9 mouse cellular contexts compared by ENCODE assay signal in the genomic region with DNA sequence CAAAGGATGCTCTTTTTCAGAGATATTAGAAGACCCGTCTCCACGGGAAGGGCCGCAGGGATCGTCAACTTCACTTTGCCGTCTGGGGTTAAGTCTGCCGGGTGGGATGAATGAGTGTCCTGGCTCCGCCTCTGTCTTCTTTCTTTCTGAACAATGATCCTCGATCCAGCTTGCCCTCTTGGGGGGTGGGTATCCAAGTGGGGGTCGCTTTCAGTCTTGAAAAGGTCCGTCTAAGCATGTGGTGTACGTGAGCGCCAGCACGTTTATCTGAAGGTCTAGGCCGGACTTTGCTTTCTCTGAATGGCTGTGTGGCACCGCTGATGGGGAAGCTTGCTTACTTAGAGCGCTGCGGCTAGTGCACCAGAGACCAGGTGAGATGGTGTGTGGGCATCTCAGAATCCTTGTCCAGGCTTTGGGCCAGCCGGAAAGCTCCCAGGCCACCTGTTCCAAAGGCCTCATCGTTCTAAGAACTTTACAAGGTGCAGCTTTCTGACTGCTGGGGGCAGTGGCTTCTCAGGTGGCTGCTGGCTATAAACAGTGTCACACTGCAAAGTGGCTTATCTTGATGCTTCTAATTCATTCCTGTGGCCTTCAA. TPM values are rescaled to one million over a fixed set of nuclear protein-coding genes. Genes with fewer than 3 reads are reported as not detected.
DNase-seq lines count a peak whose midpoint lies in the region; ATAC-seq lines count a peak whose summit lies in the region.
"Had no signal": no experiment of that assay in that cellular context is flagged by ENCODE, and none has a peak within 500 bp of the region (broad histone marks: within the 10 kb centered on the region; RNA-seq: fewer than 3 reads in every experiment).

No protein-coding gene starts in this region.

- ATAC-seq in heart, embryonic 13.5 days (ENCODE audit: extremely low read depth, insufficient number of reproducible peaks, low FRiP score, low TSS enrichment) = no peak
- no peak for ATAC-seq in embryonic facial prominence, embryonic 11.5 days (replicated peaks; ENCODE audit: insufficient number of reproducible peaks, low FRiP score, low TSS enrichment, low read depth)
- no peak for ATAC-seq in hindbrain, embryonic 15.5 days (ENCODE audit: low FRiP score, low read depth)
- no peak for ATAC-seq in neural tube, embryonic 11.5 days (ENCODE audit: insufficient read depth, low FRiP score, low TSS enrichment)

- WGBS in heart, embryonic 13.5 days = 72% methylated on average over 19 of the region's 19 CpGs
- 48% methylated on average over 19 of the region's 19 CpGs for WGBS in embryonic facial prominence, embryonic 11.5 days
- WGBS in hindbrain, embryonic 15.5 days = 23% methylated on average over 19 of the region's 19 CpGs
- 32% methylated on average over 19 of the region's 19 CpGs for WGBS in neural tube, embryonic 11.5 days

- H3K27ac ChIP-seq in heart, embryonic 13.5 days (replicated peaks) = no peak overlapping the region
- no peak overlapping the region for H3K27ac ChIP-seq in embryonic facial prominence, embryonic 11.5 days (replicated peaks; ENCODE audit: low read depth, low read length)
- H3K27ac ChIP-seq in hindbrain, embryonic 15.5 days (replicated peaks) = 0 out of 2 replicates have a peak overlapping the region, but pooled peaks have one; percentile 46
- 0 out of 2 replicates have a peak overlapping the region, but pooled peaks have one; percentile 53 for H3K27ac ChIP-seq in neural tube, embryonic 11.5 days (ENCODE audit: low read depth, low read length)
- H3K27ac ChIP-seq: limb, embryonic 15.5 days had no signal

- no peaks in the 10 kb centered on the region for H3K36me3 ChIP-seq in heart, embryonic 13.5 days
- no peaks in the 10 kb centered on the region for H3K36me3 ChIP-seq in embryonic facial prominence, embryonic 11.5 days (replicated peaks; ENCODE audit: control insufficient read depth, insufficient read depth, low read depth, low read length)
- H3K36me3 ChIP-seq in hindbrain, embryonic 15.5 days = no peaks in the 10 kb centered on the region
- H3K36me3 ChIP-seq in neural tube, embryonic 11.5 days (ENCODE audit: control insufficient read depth, insufficient read depth, low read length) = no peaks in the 10 kb centered on the region
- H3K36me3 ChIP-seq: limb, embryonic 15.5 days had no signal

- DNase-seq in heart, postnatal 25 days (ENCODE audit: low spot score) = no peak
- no peak for DNase-seq in embryonic facial prominence, embryonic 11.5 days (ENCODE audit: low spot score)
- peak; percentile 60 for DNase-seq in neural tube, embryonic 11.5 days (ENCODE audit: low spot score)
- no peak for DNase-seq in ovary, postnatal 10 days (ENCODE audit: low spot score)
- DNase-seq in layer of hippocampus, adult 11-12 months (ENCODE audit: low spot score) = no peak
- DNase-seq in thymus, postnatal 10 days (ENCODE audit: low spot score in 2 of 2) = no peak

- H3K9me3 ChIP-seq in heart, embryonic 13.5 days = no peaks in the 10 kb centered on the region
- H3K9me3 ChIP-seq in embryonic facial prominence, embryonic 11.5 days (replicated peaks; ENCODE audit: control insufficient read depth, low read length) = no peaks in the 10 kb centered on the region
- H3K9me3 ChIP-seq in hindbrain, embryonic 15.5 days = no peaks in the 10 kb centered on the region
- H3K9me3 ChIP-seq in neural tube, embryonic 11.5 days (ENCODE audit: control insufficient read depth, low read length) = no peaks in the 10 kb centered on the region
- H3K9me3 ChIP-seq: limb, embryonic 15.5 days had no signal

- peaks cover 56% of the 10 kb centered on the region for H3K4me1 ChIP-seq in heart, embryonic 13.5 days
- H3K4me1 ChIP-seq in embryonic facial prominence, embryonic 11.5 days (ENCODE audit: control insufficient read depth, insufficient read depth, low read length) = peaks cover 5% of the 10 kb centered on the region
- H3K4me1 ChIP-seq in hindbrain, embryonic 15.5 days (replicated peaks) = peaks cover 59% of the 10 kb centered on the region
- H3K4me1 ChIP-seq in neural tube, embryonic 11.5 days (ENCODE audit: control insufficient read depth, insufficient read depth, low read length) = peaks cover 49% of the 10 kb centered on the region

- H3K9ac ChIP-seq in heart, embryonic 13.5 days = peak overlapping the region; percentile 97
- H3K9ac ChIP-seq in embryonic facial prominence, embryonic 11.5 days (replicated peaks; ENCODE audit: low read length) = 0 out of 2 replicates have a peak overlapping the region, but pooled peaks have one; percentile 7
- peak overlapping the region; percentile 34; the same call in 1 of the 2 replicates for H3K9ac ChIP-seq in hindbrain, embryonic 15.5 days
- peak overlapping the region; percentile 47 for H3K9ac ChIP-seq in neural tube, embryonic 11.5 days (ENCODE audit: low read length)
- H3K9ac ChIP-seq: limb, embryonic 15.5 days had no signal

- H3K4me2 ChIP-seq in heart, embryonic 13.5 days = peak overlapping the region; percentile 97
- H3K4me2 ChIP-seq in embryonic facial prominence, embryonic 11.5 days (ENCODE audit: low read depth, low read length) = no peak overlapping the region
- H3K4me2 ChIP-seq in hindbrain, embryonic 15.5 days = peak overlapping the region; percentile 97
- peak overlapping the region; percentile 82 for H3K4me2 ChIP-seq in neural tube, embryonic 11.5 days (ENCODE audit: low read depth)

- intact Hi-C loops in heart, postnatal 25 days (cut with DNase I) = loop anchor here (2.0 to 5.0 kb wide), 2 partner anchors 55 to 72 kb away; no protein-coding TSS in a partner anchor

- H3K27me3 ChIP-seq in heart, embryonic 13.5 days (replicated peaks) = peaks cover 17% of the 10 kb centered on the region
- H3K27me3 ChIP-seq in embryonic facial prominence, embryonic 11.5 days (ENCODE audit: control insufficient read depth, insufficient read depth, low read length) = peaks cover 3% of the 10 kb centered on the region; the same call in 1 of the 2 replicates
- no peaks in the 10 kb centered on the region for H3K27me3 ChIP-seq in hindbrain, embryonic 15.5 days
- no peaks in the 10 kb centered on the region for H3K27me3 ChIP-seq in neural tube, embryonic 11.5 days (ENCODE audit: control insufficient read depth, insufficient read depth, low read length)

- H3K4me3 ChIP-seq in heart, embryonic 13.5 days = peak overlapping the region; percentile 93; the same call in 1 of the 2 replicates
- H3K4me3 ChIP-seq in embryonic facial prominence, embryonic 11.5 days (ENCODE audit: low read depth, low read length) = no peak overlapping the region
- H3K4me3 ChIP-seq in hindbrain, embryonic 15.5 days = peak overlapping the region; percentile 93
- H3K4me3 ChIP-seq in neural tube, embryonic 11.5 days (ENCODE audit: low read depth, low read length) = peak overlapping the region; percentile 23
- H3K4me3 ChIP-seq: limb, embryonic 15.5 days had no signal

RNA-seq across cellular contexts. Expression of a gene that starts 2.8 kb away (rescaled TPM):
- 30.4 and 32.2 TPM in 2 replicates for polyA plus RNA-seq in heart, embryonic 13.5 days (2015; fragmentation: Nextera tagmentation; extraction: Ambion mirVana)
- 100 to 1,000 TPM; 309 to 322 TPM for total RNA-seq in heart, postnatal 25 days (2021)
- polyA plus RNA-seq in embryonic facial prominence, embryonic 11.5 days (2014; fragmentation: Nextera tagmentation; extraction: Ambion mirVana) = 8.8 and 10.1 TPM in 2 replicates
- polyA plus RNA-seq in hindbrain, embryonic 15.5 days (2015; fragmentation: Nextera tagmentation; extraction: Ambion mirVana) = 58.3 and 58.4 TPM in 2 replicates
- 26.4 and 29.8 TPM in 2 replicates for polyA plus RNA-seq in neural tube, embryonic 11.5 days (2014; fragmentation: Nextera tagmentation; extraction: Ambion mirVana)

RNA-seq across cellular contexts. Expression of a gene that starts 23.1 kb away (rescaled TPM):
- 95.9 and 112 TPM in 2 replicates for polyA plus RNA-seq in heart, embryonic 13.5 days (2015; fragmentation: Nextera tagmentation; extraction: Ambion mirVana)
- under 1 TPM; 0.21 to 0.48 TPM for total RNA-seq in heart, postnatal 25 days (2021)
- 193 and 213 TPM in 2 replicates for polyA plus RNA-seq in embryonic facial prominence, embryonic 11.5 days (2014; fragmentation: Nextera tagmentation; extraction: Ambion mirVana)
- polyA plus RNA-seq in hindbrain, embryonic 15.5 days (2015; fragmentation: Nextera tagmentation; extraction: Ambion mirVana) = 75.9 and 94.1 TPM in 2 replicates
- 133 and 153 TPM in 2 replicates for polyA plus RNA-seq in neural tube, embryonic 11.5 days (2014; fragmentation: Nextera tagmentation; extraction: Ambion mirVana)

Comparison
In these comparisons a context has a peak if more than half of its experiments do, and no peak if none do; other contexts are left out.
1. H3K27ac ChIP-seq: peak in hindbrain, embryonic 15.5 days (single experiment) and neural tube, embryonic 11.5 days (single experiment); none in heart, embryonic 13.5 days (single experiment) and embryonic facial prominence, embryonic 11.5 days (single experiment).
2. H3K9ac ChIP-seq: peak in every context shown above with its lines; median percentile 97 in heart, embryonic 13.5 days; 47 in neural tube, embryonic 11.5 days; 34 in hindbrain, embryonic 15.5 days; 7 in embryonic facial prominence, embryonic 11.5 days.